Mouse (Mus musculus) kidney, postnatal 0 days (tissue): ENCODE data around the gene Abcc12. TPM values are rescaled to one million over a fixed set of nuclear protein-coding genes. Genes with fewer than 3 reads are reported as not detected.

Experiments used
- ATAC-seq: fragments of 200-750 bp; cut with Nextera tagmentation; replicated peaks from 2 replicates; pipeline ENCODE4 v1.8.0; 2017; ENCODE audit warnings: low read depth, moderate number of reproducible peaks, moderate TSS enrichment, moderate library complexity; ENCODE audit not compliant: low FRiP score
- DNase-seq: peaks from one replicate; pipeline ENCODE4 v3.0.0-alpha.2; 2016; ENCODE audit warnings: low spot score
- H3K27ac ChIP-seq: fragments of 300-500 bp; sonication (generic); 2 replicates; pipeline ENCODE4 v1.5.1; 2014; ENCODE audit warnings: mild to moderate bottlenecking
- H3K27me3 ChIP-seq: fragments of 300-500 bp; sonication (generic); 2 replicates; pipeline ENCODE4 v1.6.1; 2014; ENCODE audit warnings: low read length, mixed read lengths; ENCODE audit not compliant: insufficient read depth
- H3K36me3 ChIP-seq: fragments of 300-500 bp; sonication (generic); 2 replicates; pipeline ENCODE4 v1.6.1; 2014; ENCODE audit warnings: low read length, mixed read lengths; ENCODE audit not compliant: insufficient read depth
- H3K4me1 ChIP-seq: fragments of 300-500 bp; sonication (generic); replicated peaks from 2 replicates; pipeline ENCODE4 v1.6.1; 2014; ENCODE audit warnings: antibody characterized with exemption, low read length, mixed read lengths; ENCODE audit not compliant: insufficient read depth
- H3K4me2 ChIP-seq: fragments of 300-500 bp; sonication (generic); 2 replicates; pipeline ENCODE4 v1.6.1; 2014; ENCODE audit warnings: mild to moderate bottlenecking, low read length, moderate library complexity, mixed read lengths
- H3K4me3 ChIP-seq: fragments of 300-500 bp; sonication (generic); replicated peaks from 2 replicates; pipeline ENCODE4 v1.5.1; 2014; ENCODE audit warnings: low read depth, low read length
- H3K9ac ChIP-seq: fragments of 300-500 bp; sonication (generic); 2 replicates; pipeline ENCODE4 v1.6.1; 2014; ENCODE audit warnings: low read depth, low read length
- H3K9me3 ChIP-seq: fragments of 300-500 bp; sonication (generic); replicated peaks from 2 replicates; pipeline ENCODE4 v1.6.1; 2016; ENCODE audit warnings: low read length, inconsistent platforms, mixed read lengths
- CTCF ChIP-seq: IDR thresholded peaks from 2 replicates; pipeline ENCODE4 v1.5.1; 2016; ENCODE audit warnings: antibody characterized with exemption, low read depth, mild to moderate bottlenecking, moderate library complexity
- WGBS: fragments of 180-500 bp; shearing (Covaris S2); extraction: QIAGEN DNeasy Blood & Tissue Kit; methylation state at CpG from one replicate; pipeline ENCODE4 v1.1.7; 2014; 5-methylcytosine and 5-hydroxymethylcytosine counted together
- polyA plus RNA-seq: library from polyadenylated mRNA; unstranded; fragments of >200 nt; fragmentation: Nextera tagmentation; extraction: Ambion mirVana; gene quantifications from 2 replicates; pipeline ENCODE4 v1.2.1, GENCODE M21; 2015

The Abcc12 gene
- polyA plus RNA-seq, 1 experiment from 2014 or later: 0.04 TPM

GRCm38 (mm10) chr8:86595671-86596070 is 15.2 kb upstream of the Abcc12 start:
- DNase-seq (no peak), ATAC-seq (no peak)
- WGBS: 81% methylated on average over 5 of the region's 5 CpGs
- no peak for TF ChIP-seq CTCF
- no peaks in the 10 kb centered on the region for H3K4me1 ChIP-seq
- H3K9ac ChIP-seq: no peak overlapping the region
- H3K4me2 ChIP-seq: no peak overlapping the region
- no peaks in the 10 kb centered on the region for H3K9me3 ChIP-seq
- no peaks in the 10 kb centered on the region for H3K27me3 ChIP-seq
- H3K27ac ChIP-seq: no peak overlapping the region
- no peak overlapping the region for H3K4me3 ChIP-seq
- no peaks in the 10 kb centered on the region for H3K36me3 ChIP-seq

GRCm38 (mm10) chr8:86594159-86594796 is 13.8 kb upstream of the Abcc12 start:
- DNase-seq (no peak), ATAC-seq (0 out of 2 replicates have a peak, but pooled peaks have one; percentile 21)
- TF ChIP-seq CTCF: no peak
- Histone ChIP-seq H3K9ac (no peak overlapping the region), H3K4me2 (no peak overlapping the region), H3K27ac (no peak overlapping the region), H3K9me3 (no peaks in the 10 kb centered on the region), H3K4me1 (no peaks in the 10 kb centered on the region), H3K36me3 (no peaks in the 10 kb centered on the region), H3K27me3 (no peaks in the 10 kb centered on the region), H3K4me3 (no peak overlapping the region)
- WGBS: 43% methylated on average over 3 of the region's 3 CpGs

- Histone ChIP-seq H3K4me1 (no peaks in the 10 kb centered on the region), H3K27ac (no peak overlapping the region), H3K27me3 (no peaks in the 10 kb centered on the region), H3K4me3 (no peak overlapping the region), H3K9ac (no peak overlapping the region), H3K9me3 (no peaks in the 10 kb centered on the region), H3K36me3 (no peaks in the 10 kb centered on the region), H3K4me2 (no peak overlapping the region)
- DNase-seq: no peak
- no peak for TF ChIP-seq CTCF
- 61% methylated on average over 10 of the region's 10 CpGs for WGBS
- ATAC-seq: no peak
These were observed 12.6 kb upstream of the Abcc12 start for GRCm38 (mm10) chr8:86593099-86593498.

- H3K4me3 ChIP-seq: no peak overlapping the region
- DNase-seq (no peak), ATAC-seq (no peak)
- TF ChIP-seq CTCF: no peak
- 93% methylated on average over 5 of the region's 5 CpGs for WGBS
- no peak overlapping the region for H3K9ac ChIP-seq
- H3K27me3 ChIP-seq: no peaks in the 10 kb centered on the region
- no peaks in the 10 kb centered on the region for H3K9me3 ChIP-seq
- no peak overlapping the region for H3K27ac ChIP-seq
- no peak overlapping the region for H3K4me2 ChIP-seq
- no peaks in the 10 kb centered on the region for H3K4me1 ChIP-seq
- no peaks in the 10 kb centered on the region for H3K36me3 ChIP-seq
These were observed 7.9 kb upstream of the Abcc12 start for GRCm38 (mm10) chr8:86588338-86588737.

- Histone ChIP-seq H3K4me3 (no peak overlapping the region), H3K27me3 (no peaks in the 10 kb centered on the region), H3K27ac (no peak overlapping the region; the same call in 1 of the 2 replicates), H3K4me2 (no peak overlapping the region), H3K9me3 (no peaks in the 10 kb centered on the region), H3K9ac (no peak overlapping the region), H3K4me1 (no peaks in the 10 kb centered on the region), H3K36me3 (no peaks in the 10 kb centered on the region)
- ATAC-seq: no peak
- 36% methylated on average over 6 of the region's 6 CpGs for WGBS
- peak; percentile 32 for DNase-seq
- peak; percentile 62 for TF ChIP-seq CTCF
These were observed 6.2 kb upstream of the Abcc12 start for GRCm38 (mm10) chr8:86586642-86587041.

- no peaks in the 10 kb centered on the region for H3K36me3 ChIP-seq
- WGBS: 39% methylated on average over 5 of the region's 5 CpGs
- DNase-seq: no peak
These were observed 5.6 kb upstream of the Abcc12 start for GRCm38 (mm10) chr8:86586058-86586457.

GRCm38 (mm10) chr8:86585532-86585931 is 5.0 kb upstream of the Abcc12 start:
- Histone ChIP-seq H3K27me3 (no peaks in the 10 kb centered on the region), H3K4me3 (peak overlapping the region; percentile 29), H3K4me1 (no peaks in the 10 kb centered on the region), H3K9me3 (no peaks in the 10 kb centered on the region), H3K36me3 (no peaks in the 10 kb centered on the region), H3K27ac (no peak overlapping the region), H3K4me2 (peak overlapping the region; percentile 70), H3K9ac (no peak overlapping the region)
- peak; percentile 84 for TF ChIP-seq CTCF
- ATAC-seq (peak; percentile 61; the same call in 1 of the 2 replicates), DNase-seq (peak; percentile 94)
- WGBS: 2% methylated on average over 16 of the region's 16 CpGs

More at GRCm38 (mm10) chr8:86586058-86586457, 5.6 kb upstream of the Abcc12 start:
- Histone ChIP-seq H3K4me1 (no peaks in the 10 kb centered on the region), H3K27me3 (no peaks in the 10 kb centered on the region), H3K4me3 (no peak overlapping the region), H3K27ac (no peak overlapping the region; the same call in 1 of the 2 replicates), H3K4me2 (no peak overlapping the region), H3K9me3 (no peaks in the 10 kb centered on the region), H3K9ac (no peak overlapping the region)
- ATAC-seq: no peak
- TF ChIP-seq CTCF: no peak
